Mouse (Mus musculus) embryo, embryonic 9.5 days (tissue): Measurements from ENCODE around the gene Per2.
"Not testable (repeated sequence)": the region's sequence is repeated elsewhere in the genome, so short reads cannot be mapped to it uniquely, and the experiment has no call there.

Source experiments
- DNase-seq: peaks from one replicate; pipeline ENCODE4 v3.0.0-alpha.2; 2017; ENCODE audit errors: extremely low spot score

Gene Per2

GRCm38 (mm10) chr1:91459059-91459809, at the start of gene Per2:
Gene Per2 (minus strand): TSS chr1:91459324.
- peak; percentile 99 for DNase-seq

GRCm38 (mm10) chr1:91504615-91505014, 45.5 kb upstream of the Per2 start:
- DNase-seq = no peak

DNA sequence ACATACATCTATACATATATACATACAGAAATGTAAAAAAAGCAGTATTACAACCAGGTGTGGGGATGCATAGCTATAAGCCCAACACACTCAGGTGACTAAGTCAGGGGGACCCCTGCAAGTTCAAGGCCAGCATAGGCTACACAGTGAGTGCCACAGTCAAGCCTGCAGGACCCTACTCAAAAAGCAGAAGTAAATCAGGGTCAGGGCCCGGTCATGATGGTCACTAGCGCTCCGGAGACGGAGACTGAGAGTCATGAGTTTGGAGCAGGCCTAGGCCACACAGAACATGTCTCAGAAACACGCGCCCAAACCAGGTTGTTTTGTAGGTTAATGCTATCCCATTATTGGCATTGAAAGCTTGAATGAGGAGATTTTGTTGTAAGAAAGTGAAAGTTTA, 39.5 kb upstream of the Per2 start:
- no peak for DNase-seq

GRCm38 (mm10) chr1:91495321-91495720, 36.2 kb upstream of the Per2 start:
- no peak for DNase-seq

GRCm38 (mm10) chr1:91494457-91495140, 35.5 kb upstream of the Per2 start, which contains the start of gene Traf3ip1:
Gene Traf3ip1 (plus strand): TSS chr1:91494647.
- DNase-seq = peak; percentile 92

GRCm38 (mm10) chr1:91493938-91494337, 34.8 kb upstream of the Per2 start:
- DNase-seq = no peak

DNA sequence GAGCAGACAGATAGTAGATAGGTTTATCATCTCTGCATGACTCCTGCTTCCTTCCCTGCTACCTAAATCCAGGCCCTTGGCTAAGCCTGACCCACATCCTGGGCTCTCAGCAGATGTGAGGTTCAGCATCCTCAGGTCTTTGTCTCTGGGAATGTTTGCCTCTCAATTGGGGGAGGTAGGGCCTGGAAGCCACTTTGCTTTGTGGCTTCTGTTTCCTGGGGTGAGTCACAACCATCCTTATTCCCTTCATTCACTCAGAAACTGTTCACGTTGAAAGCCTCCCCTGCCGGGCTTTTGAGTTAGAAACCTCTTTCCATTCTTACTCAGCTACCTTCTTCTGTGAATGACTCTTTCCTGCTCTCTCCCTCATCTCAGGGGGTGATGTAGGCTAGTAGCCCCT, 33.6 kb upstream of the Per2 start:
- DNase-seq = no peak

- no peak for DNase-seq
These were observed 31.2 kb upstream of the Per2 start for GRCm38 (mm10) chr1:91490322-91490721.

- DNase-seq = no peak
These were observed 27.0 kb upstream of the Per2 start for GRCm38 (mm10) chr1:91486165-91486564.

DNA sequence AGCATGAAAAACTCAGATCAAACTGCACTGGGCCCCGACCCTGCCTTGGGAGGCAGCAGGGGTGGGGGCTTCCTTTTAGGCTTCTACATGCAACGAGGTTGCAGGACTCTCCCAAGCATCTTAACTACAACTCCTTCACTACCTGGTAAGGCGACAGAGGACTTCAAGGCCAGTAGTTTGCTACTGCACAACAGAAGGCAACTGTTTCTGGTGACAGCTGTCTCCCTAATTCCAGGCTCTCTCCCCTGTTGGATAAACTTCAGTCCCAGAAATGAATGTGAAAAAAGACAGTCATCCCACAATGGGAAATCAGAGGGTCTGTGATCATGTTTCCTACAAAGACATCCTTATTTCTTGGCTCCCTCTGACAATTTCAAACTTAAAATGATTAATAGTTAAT, 26.3 kb upstream of the Per2 start:
- no peak for DNase-seq

- no peak for DNase-seq
These were observed 24.9 kb upstream of the Per2 start for GRCm38 (mm10) chr1:91484011-91484346.

- peak; percentile 67 for DNase-seq
These were observed 24.3 kb upstream of the Per2 start for GRCm38 (mm10) chr1:91483304-91484010.

GRCm38 (mm10) chr1:91482616-91483211, 23.6 kb upstream of the Per2 start:
- DNase-seq = no peak

DNA sequence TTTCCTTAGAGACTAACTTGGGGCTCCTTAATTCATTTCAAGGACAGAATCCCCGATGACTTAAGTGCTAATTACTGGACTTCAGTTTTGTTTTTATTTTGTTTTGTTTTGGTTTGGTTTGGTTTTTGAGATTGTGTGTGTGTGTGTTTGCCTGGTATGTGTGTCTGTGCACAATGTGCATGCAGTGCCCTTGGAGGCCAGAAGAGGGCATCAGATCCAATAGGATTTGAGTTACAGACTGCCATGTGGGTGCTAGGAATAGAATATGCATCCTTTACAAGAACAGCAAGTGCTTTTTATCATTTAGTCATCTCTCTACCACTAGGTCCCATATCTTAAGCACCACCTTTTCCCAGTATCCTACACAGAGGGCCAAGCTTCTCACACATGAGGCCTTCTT, 19.8 kb upstream of the Per2 start:
- DNase-seq = no peak

DNA sequence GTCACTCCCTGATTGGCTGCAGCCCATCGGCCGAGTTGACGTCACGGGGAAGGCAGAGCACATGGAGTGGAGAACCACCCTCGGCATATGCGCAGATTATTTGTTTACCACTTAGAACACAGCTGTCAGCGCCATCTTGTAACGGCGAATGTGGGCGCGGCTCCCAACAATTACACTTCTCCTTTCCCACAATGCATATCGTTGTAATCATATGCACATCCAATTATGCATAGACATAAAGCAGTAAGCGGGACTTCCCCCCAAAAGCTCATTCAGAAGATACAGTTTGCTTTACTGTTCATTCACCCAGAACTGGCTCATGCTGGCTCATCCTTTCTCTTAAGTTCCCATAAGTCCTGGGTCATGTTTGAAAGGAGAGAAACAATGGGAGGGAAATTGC, 19.0 kb upstream of the Per2 start:
- DNase-seq = not testable (repeated sequence)

DNA sequence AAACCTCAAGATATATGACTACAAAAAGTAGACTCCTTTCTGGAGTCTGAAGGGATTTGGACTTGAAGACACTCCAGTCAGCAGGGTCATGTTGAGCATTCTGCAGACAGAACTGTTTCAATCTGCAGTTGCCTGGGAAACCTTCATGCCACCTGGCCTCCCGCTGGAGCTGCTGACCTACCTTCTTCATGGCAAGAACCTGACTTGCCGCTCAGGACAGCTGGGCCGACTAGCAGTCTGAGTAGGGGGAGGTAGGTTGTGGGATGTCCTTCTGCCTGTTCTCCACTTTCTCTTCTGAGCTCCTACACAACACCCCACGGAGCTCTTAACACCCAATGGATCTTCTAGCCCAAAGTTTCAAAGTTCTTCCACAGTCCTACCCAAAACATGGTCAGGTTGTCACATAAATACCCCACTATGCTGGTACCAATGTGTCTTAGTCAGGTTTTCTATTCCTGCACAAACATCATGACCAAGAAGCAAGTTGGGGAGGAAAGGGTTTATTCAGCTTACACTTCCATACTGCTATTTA, 10.8 kb upstream of the Per2 start:
- no peak for DNase-seq

DNA sequence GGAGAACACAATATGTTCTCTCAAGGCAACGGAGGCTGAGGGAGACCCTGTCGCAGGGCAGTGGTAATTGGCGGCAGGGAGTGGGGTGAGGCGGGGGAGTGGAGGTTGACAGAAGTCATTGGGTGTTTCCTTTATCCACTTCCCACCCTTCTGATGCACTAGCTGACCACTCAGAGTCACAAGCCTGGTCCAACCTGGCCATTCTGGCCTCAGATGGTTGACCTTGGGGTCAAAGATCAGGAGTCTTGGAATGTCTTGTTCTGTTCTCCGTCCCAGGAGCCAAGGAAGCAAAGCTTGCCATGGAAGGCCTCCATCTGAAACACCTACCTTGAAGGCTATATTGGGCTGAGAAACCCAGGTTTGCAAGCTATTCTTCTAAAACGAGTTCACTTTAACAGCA, 7.1 kb upstream of the Per2 start:
- DNase-seq = no peak

- peak; percentile 29 for DNase-seq
These were observed 6.1 kb upstream of the Per2 start for GRCm38 (mm10) chr1:91465244-91465643.

GRCm38 (mm10) chr1:91464436-91464835, 5.3 kb upstream of the Per2 start:
- no peak for DNase-seq

DNA sequence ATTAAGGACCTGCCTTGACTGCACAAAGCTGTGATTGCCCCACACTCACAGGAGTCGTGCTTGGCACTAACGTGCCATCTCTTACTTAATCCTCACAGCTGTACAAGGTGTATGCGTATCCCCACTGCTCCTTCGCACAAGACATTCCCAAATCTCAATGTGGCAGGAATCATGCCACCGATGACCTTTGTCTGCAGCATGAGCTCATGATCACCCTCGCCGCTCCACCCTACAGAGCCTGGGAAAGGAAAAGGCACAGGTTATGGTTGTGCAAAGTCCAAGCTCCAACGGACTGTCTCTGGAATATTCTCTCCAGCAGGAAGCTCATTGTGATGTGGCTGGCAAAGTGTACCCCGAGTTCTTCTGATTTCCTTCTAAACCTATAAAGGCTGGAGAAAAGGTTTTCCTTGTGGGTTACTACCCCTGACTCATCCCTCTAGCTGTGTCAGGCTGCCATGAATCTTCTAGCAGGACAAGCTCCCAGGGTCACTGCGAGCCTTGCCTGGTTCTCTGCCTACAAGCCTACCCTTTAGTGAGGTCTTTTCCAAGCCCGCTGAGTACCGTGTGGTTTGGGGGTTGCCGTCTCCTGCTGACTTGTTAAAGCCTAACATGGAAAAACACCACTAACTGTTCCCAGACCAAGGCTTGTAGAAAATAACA, 4.3 kb upstream of the Per2 start:
- no peak for DNase-seq

- no peak for DNase-seq
These were observed 1.4 kb upstream of the Per2 start for GRCm38 (mm10) chr1:91460564-91460963.

GRCm38 (mm10) chr1:91460069-91460468, 945 bp upstream of the Per2 start:
- no peak for DNase-seq
